Mouse (Mus musculus) T-helper 1 cell (primary cell): ENCODE data around the gene Slit3.

Experiments
- in situ Hi-C: fragments of 300-600 bp; cut with MboI, MseI; formaldehyde crosslinking; loops from one replicate; pipeline ENCODE4 v1.15.1; 2025; ENCODE audit warnings: high pct_unique_total_duplicates

The Slit3 gene

GRCm38 (mm10) chr11:35120894-35121610 is at the start of gene Slit3:
Gene Slit3, plus strand, starts transcription at chr11:35121224.
- in situ Hi-C loops = no loop called here

GRCm38 (mm10) chr11:35071451-35071850 is 49.6 kb upstream of the Slit3 start:
- in situ Hi-C loops = no loop called here

GRCm38 (mm10) chr11:35075411-35075810 is 45.6 kb upstream of the Slit3 start:
- in situ Hi-C loops = no loop called here

- in situ Hi-C loops = no loop called here
Measured at GRCm38 (mm10) chr11:35080451-35081125, 40.4 kb upstream of the Slit3 start.

- in situ Hi-C loops = no loop called here
Measured at GRCm38 (mm10) chr11:35082297-35082696, 38.7 kb upstream of the Slit3 start.

GRCm38 (mm10) chr11:35083049-35083448 is 38.0 kb upstream of the Slit3 start:
- in situ Hi-C loops = no loop called here

GRCm38 (mm10) chr11:35085351-35085750 is 35.7 kb upstream of the Slit3 start:
- in situ Hi-C loops = no loop called here

GRCm38 (mm10) chr11:35086029-35086428 is 35.0 kb upstream of the Slit3 start:
- in situ Hi-C loops = no loop called here

- in situ Hi-C loops = no loop called here
Measured at GRCm38 (mm10) chr11:35087454-35087853, 33.6 kb upstream of the Slit3 start.

- in situ Hi-C loops = no loop called here
Measured at GRCm38 (mm10) chr11:35088136-35088535, 32.9 kb upstream of the Slit3 start.

- in situ Hi-C loops = no loop called here
Measured at GRCm38 (mm10) chr11:35090629-35091335, 30.2 kb upstream of the Slit3 start.

- in situ Hi-C loops = no loop called here
Measured at GRCm38 (mm10) chr11:35096538-35096937, 24.5 kb upstream of the Slit3 start.

GRCm38 (mm10) chr11:35109781-35110180 is 11.2 kb upstream of the Slit3 start:
- in situ Hi-C loops = no loop called here

- in situ Hi-C loops = no loop called here
Measured at GRCm38 (mm10) chr11:35110784-35111183, 10.2 kb upstream of the Slit3 start.

GRCm38 (mm10) chr11:35113290-35113689 is 7.7 kb upstream of the Slit3 start:
- in situ Hi-C loops = no loop called here

GRCm38 (mm10) chr11:35116436-35116835 is 4.6 kb upstream of the Slit3 start:
- in situ Hi-C loops = no loop called here

GRCm38 (mm10) chr11:35117871-35118270 is 3.2 kb upstream of the Slit3 start:
- in situ Hi-C loops = no loop called here

GRCm38 (mm10) chr11:35118731-35119130 is 2.3 kb upstream of the Slit3 start:
- in situ Hi-C loops = no loop called here

GRCm38 (mm10) chr11:35119360-35119759 is 1.7 kb upstream of the Slit3 start:
- in situ Hi-C loops = no loop called here

GRCm38 (mm10) chr11:35120076-35120475 is 948 bp upstream of the Slit3 start:
- in situ Hi-C loops = no loop called here

GRCm38 (mm10) chr11:35121611-35121959 is 561 bp downstream of the Slit3 start:
- in situ Hi-C loops = no loop called here

- in situ Hi-C loops = no loop called here
Measured at GRCm38 (mm10) chr11:35122091-35122811, 1.2 kb downstream of the Slit3 start.
